Mouse (Mus musculus) neural tube, embryonic 12.5 days (tissue): ENCODE measurements around the gene Osbpl6. TPM values are rescaled to one million over a fixed set of nuclear protein-coding genes. Genes with fewer than 3 reads are reported as not detected.
"Not testable (repeated sequence)": the region's sequence is repeated elsewhere in the genome, so short reads cannot be mapped to it uniquely, and the experiment has no call there.

Experiments used
- ATAC-seq: fragments of 200-750 bp; cut with Nextera tagmentation; 2 replicates; pipeline ENCODE4 v1.8.0; 2017; ENCODE audit warnings: low read depth, mild to moderate bottlenecking, moderate TSS enrichment, moderate library complexity; ENCODE audit not compliant: low FRiP score
- H3K27ac ChIP-seq: fragments of 300-500 bp; sonication (generic); 2 replicates; pipeline ENCODE4 v1.5.1; 2016
- H3K27me3 ChIP-seq: fragments of 300-500 bp; sonication (generic); replicated peaks from 2 replicates; pipeline ENCODE4 v1.6.1; 2016; ENCODE audit warnings: mild to moderate bottlenecking
- H3K36me3 ChIP-seq: fragments of 300-500 bp; sonication (generic); 2 replicates; pipeline ENCODE4 v1.6.1; 2016; ENCODE audit warnings: mild to moderate bottlenecking
- H3K4me1 ChIP-seq: fragments of 300-500 bp; sonication (generic); 2 replicates; pipeline ENCODE4 v1.6.1; 2016
- H3K4me2 ChIP-seq: fragments of 300-500 bp; sonication (generic); replicated peaks from 2 replicates; pipeline ENCODE4 v1.6.1; 2016; ENCODE audit warnings: mild to moderate bottlenecking
- H3K4me3 ChIP-seq: fragments of 300-500 bp; sonication (generic); 2 replicates; pipeline ENCODE4 v1.5.1; 2016
- H3K9ac ChIP-seq: fragments of 300-500 bp; sonication (generic); 2 replicates; pipeline ENCODE4 v1.6.1; 2016; ENCODE audit warnings: mild to moderate bottlenecking
- H3K9me3 ChIP-seq: fragments of 300-500 bp; sonication (generic); 2 replicates; pipeline ENCODE4 v1.6.1; 2016; ENCODE audit warnings: mild to moderate bottlenecking
- WGBS: fragments of 180-500 bp; shearing (Covaris S2); methylation state at CpG from one replicate; pipeline ENCODE4 v1.1.7; 2016; 5-methylcytosine and 5-hydroxymethylcytosine counted together
- polyA plus RNA-seq: library from polyadenylated mRNA; unstranded; fragments of >200 nt; fragmentation: Nextera tagmentation; extraction: Ambion mirVana; gene quantifications from 2 replicates; pipeline ENCODE4 v1.2.1, GENCODE M21; 2016

The Osbpl6 gene
- polyA plus RNA-seq, 1 experiment from 2014 or later: 26.4 TPM

GRCm38 (mm10) chr2:76597521-76597920, 191.2 kb downstream of the Osbpl6 start:
- no peak overlapping the region for H3K4me2 ChIP-seq
- no peak overlapping the region for H3K4me3 ChIP-seq
- H3K36me3 ChIP-seq: peaks cover 5% of the 10 kb centered on the region; the same call in 1 of the 2 replicates
- no peak overlapping the region for H3K9ac ChIP-seq
- no peak overlapping the region for H3K27ac ChIP-seq
- H3K4me1 ChIP-seq: no peaks in the 10 kb centered on the region
- H3K9me3 ChIP-seq: no peaks in the 10 kb centered on the region
- H3K27me3 ChIP-seq: no peaks in the 10 kb centered on the region
- 88% methylated on average over 11 of the region's 11 CpGs for WGBS
- ATAC-seq: no peak

- 74% methylated on average over 5 of the region's 5 CpGs for WGBS
- Histone ChIP-seq H3K36me3 (peaks cover 3% of the 10 kb centered on the region; the same call in 1 of the 2 replicates), H3K4me2 (no peak overlapping the region), H3K27me3 (no peaks in the 10 kb centered on the region), H3K4me1 (no peaks in the 10 kb centered on the region), H3K9ac (no peak overlapping the region), H3K9me3 (no peaks in the 10 kb centered on the region), H3K4me3 (no peak overlapping the region), H3K27ac (no peak overlapping the region)
- ATAC-seq: no peak
Observed at GRCm38 (mm10) chr2:76599214-76599613, 192.9 kb downstream of the Osbpl6 start.

- Histone ChIP-seq H3K27ac (no peak overlapping the region), H3K27me3 (no peaks in the 10 kb centered on the region), H3K4me3 (no peak overlapping the region), H3K9ac (no peak overlapping the region), H3K4me2 (no peak overlapping the region), H3K36me3 (no peaks in the 10 kb centered on the region), H3K9me3 (no peaks in the 10 kb centered on the region), H3K4me1 (no peaks in the 10 kb centered on the region)
- 97% methylated on average over 1 of the region's 1 CpGs for WGBS
- no peak for ATAC-seq
Observed at GRCm38 (mm10) chr2:76602256-76602655, 195.9 kb downstream of the Osbpl6 start.

- Histone ChIP-seq H3K36me3 (no peaks in the 10 kb centered on the region), H3K27me3 (no peaks in the 10 kb centered on the region), H3K4me3 (no peak overlapping the region), H3K4me2 (no peak overlapping the region), H3K9me3 (no peaks in the 10 kb centered on the region), H3K9ac (no peak overlapping the region), H3K4me1 (no peaks in the 10 kb centered on the region), H3K27ac (no peak overlapping the region)
- ATAC-seq: no peak
- WGBS: 89% methylated on average over 3 of the region's 3 CpGs
Observed at GRCm38 (mm10) chr2:76606704-76607103, 200.4 kb downstream of the Osbpl6 start.

- WGBS: 88% methylated on average over 10 of the region's 10 CpGs
- ATAC-seq: no peak
- Histone ChIP-seq H3K9me3 (no peaks in the 10 kb centered on the region), H3K27me3 (no peaks in the 10 kb centered on the region), H3K4me1 (no peaks in the 10 kb centered on the region), H3K27ac (no peak overlapping the region), H3K4me2 (no peak overlapping the region), H3K36me3 (no peaks in the 10 kb centered on the region), H3K9ac (no peak overlapping the region), H3K4me3 (no peak overlapping the region)
Observed at GRCm38 (mm10) chr2:76610326-76611104, 204.2 kb downstream of the Osbpl6 start.

- Histone ChIP-seq H3K9ac (no peak overlapping the region), H3K4me2 (no peak overlapping the region), H3K4me1 (no peaks in the 10 kb centered on the region), H3K27me3 (no peaks in the 10 kb centered on the region), H3K9me3 (no peaks in the 10 kb centered on the region), H3K27ac (no peak overlapping the region), H3K36me3 (no peaks in the 10 kb centered on the region), H3K4me3 (no peak overlapping the region)
- no peak for ATAC-seq
- 87% methylated on average over 3 of the region's 3 CpGs for WGBS
Observed at GRCm38 (mm10) chr2:76611996-76612395, 205.7 kb downstream of the Osbpl6 start.

- H3K9ac ChIP-seq: no peak overlapping the region
- no peaks in the 10 kb centered on the region for H3K27me3 ChIP-seq
- H3K9me3 ChIP-seq: no peaks in the 10 kb centered on the region
- WGBS: 48% methylated on average over 1 of the region's 1 CpGs
- H3K4me3 ChIP-seq: no peak overlapping the region
- no peak overlapping the region for H3K27ac ChIP-seq
- peaks cover 5% of the 10 kb centered on the region; the same call in 1 of the 2 replicates for H3K36me3 ChIP-seq
- no peaks in the 10 kb centered on the region for H3K4me1 ChIP-seq
- ATAC-seq: peak; percentile 50; the same call in 1 of the 2 replicates
- H3K4me2 ChIP-seq: no peak overlapping the region
Observed at GRCm38 (mm10) chr2:76618078-76618477, 211.8 kb downstream of the Osbpl6 start.

- no peak overlapping the region for H3K4me3 ChIP-seq
- no peaks in the 10 kb centered on the region for H3K27me3 ChIP-seq
- H3K4me2 ChIP-seq: no peak overlapping the region
- no peaks in the 10 kb centered on the region for H3K9me3 ChIP-seq
- peaks cover 19% of the 10 kb centered on the region for H3K36me3 ChIP-seq
- 90% methylated on average over 5 of the region's 5 CpGs for WGBS
- no peak overlapping the region for H3K9ac ChIP-seq
- no peak for ATAC-seq
- no peaks in the 10 kb centered on the region for H3K4me1 ChIP-seq
- H3K27ac ChIP-seq: no peak overlapping the region
Observed at GRCm38 (mm10) chr2:76620188-76620587, 213.9 kb downstream of the Osbpl6 start.

- no peaks in the 10 kb centered on the region for H3K27me3 ChIP-seq
- H3K9me3 ChIP-seq: 0 out of 2 replicates have a peak, but pooled peaks cover 4% of the 10 kb centered on the region
- no peaks in the 10 kb centered on the region for H3K4me1 ChIP-seq
- H3K27ac ChIP-seq: no peak overlapping the region
- 84% methylated on average over 1 of the region's 1 CpGs for WGBS
- no peak overlapping the region for H3K9ac ChIP-seq
- H3K4me2 ChIP-seq: no peak overlapping the region
- no peak overlapping the region for H3K4me3 ChIP-seq
- ATAC-seq: no peak
- H3K36me3 ChIP-seq: peaks cover 32% of the 10 kb centered on the region
Observed at GRCm38 (mm10) chr2:76621724-76622123, 215.4 kb downstream of the Osbpl6 start.

GRCm38 (mm10) chr2:76622316-76622715, 216.0 kb downstream of the Osbpl6 start:
- ATAC-seq, H3K4me2 ChIP-seq, H3K9ac ChIP-seq, H3K9me3 ChIP-seq, H3K27ac ChIP-seq, H3K4me1 ChIP-seq, H3K4me3 ChIP-seq, H3K27me3 ChIP-seq: not testable (repeated sequence)
- 89% methylated on average over 2 of the region's 2 CpGs for WGBS
- peaks cover 38% of the 10 kb centered on the region for H3K36me3 ChIP-seq

- no peaks in the 10 kb centered on the region for H3K4me1 ChIP-seq
- no peak overlapping the region for H3K27ac ChIP-seq
- H3K4me2 ChIP-seq: no peak overlapping the region
- no peak for ATAC-seq
- 94% methylated on average over 12 of the region's 12 CpGs for WGBS
- H3K36me3 ChIP-seq: peaks cover 87% of the 10 kb centered on the region
- 0 out of 2 replicates have a peak, but pooled peaks cover 4% of the 10 kb centered on the region for H3K9me3 ChIP-seq
- H3K4me3 ChIP-seq: no peak overlapping the region
- no peak overlapping the region for H3K9ac ChIP-seq
- no peaks in the 10 kb centered on the region for H3K27me3 ChIP-seq
Observed at GRCm38 (mm10) chr2:76630293-76630692, 224.0 kb downstream of the Osbpl6 start.

- Histone ChIP-seq H3K4me2 (no peak overlapping the region), H3K9me3 (no peaks in the 10 kb centered on the region), H3K4me1 (no peaks in the 10 kb centered on the region), H3K36me3 (peaks cover 87% of the 10 kb centered on the region), H3K9ac (no peak overlapping the region), H3K27ac (no peak overlapping the region), H3K27me3 (no peaks in the 10 kb centered on the region), H3K4me3 (no peak overlapping the region)
- WGBS: 93% methylated on average over 4 of the region's 4 CpGs
- no peak for ATAC-seq
Observed at GRCm38 (mm10) chr2:76631600-76631999, 225.3 kb downstream of the Osbpl6 start.

- Histone ChIP-seq H3K27me3 (no peaks in the 10 kb centered on the region), H3K4me2 (no peak overlapping the region), H3K9me3 (no peaks in the 10 kb centered on the region), H3K4me3 (no peak overlapping the region), H3K4me1 (no peaks in the 10 kb centered on the region), H3K36me3 (peaks cover 66% of the 10 kb centered on the region), H3K9ac (no peak overlapping the region), H3K27ac (no peak overlapping the region)
- WGBS: 95% methylated on average over 2 of the region's 2 CpGs
- no peak for ATAC-seq
Observed at GRCm38 (mm10) chr2:76639637-76640036, 233.3 kb downstream of the Osbpl6 start.
